Mouse (Mus musculus) hindlimb bud, embryonic 11.5 days (tissue): ENCODE results near the gene Rasgef1b.
A peak's percentile ranks its signal among the peaks of the same experiment; 100 is the strongest.

Experiments
- DNase-seq: peaks from one replicate; pipeline ENCODE4 v3.0.0-alpha.2; 2012; ENCODE audit warnings: low read depth, low spot score; ENCODE audit errors: extremely low spot score

The Rasgef1b gene

GRCm38 (mm10) chr5:99266301-99266700 lies 462.6 kb downstream of the Rasgef1b start:
- no peak for DNase-seq

- DNase-seq = no peak
Measured at GRCm38 (mm10) chr5:99262197-99262920, 466.5 kb downstream of the Rasgef1b start.

DNA sequence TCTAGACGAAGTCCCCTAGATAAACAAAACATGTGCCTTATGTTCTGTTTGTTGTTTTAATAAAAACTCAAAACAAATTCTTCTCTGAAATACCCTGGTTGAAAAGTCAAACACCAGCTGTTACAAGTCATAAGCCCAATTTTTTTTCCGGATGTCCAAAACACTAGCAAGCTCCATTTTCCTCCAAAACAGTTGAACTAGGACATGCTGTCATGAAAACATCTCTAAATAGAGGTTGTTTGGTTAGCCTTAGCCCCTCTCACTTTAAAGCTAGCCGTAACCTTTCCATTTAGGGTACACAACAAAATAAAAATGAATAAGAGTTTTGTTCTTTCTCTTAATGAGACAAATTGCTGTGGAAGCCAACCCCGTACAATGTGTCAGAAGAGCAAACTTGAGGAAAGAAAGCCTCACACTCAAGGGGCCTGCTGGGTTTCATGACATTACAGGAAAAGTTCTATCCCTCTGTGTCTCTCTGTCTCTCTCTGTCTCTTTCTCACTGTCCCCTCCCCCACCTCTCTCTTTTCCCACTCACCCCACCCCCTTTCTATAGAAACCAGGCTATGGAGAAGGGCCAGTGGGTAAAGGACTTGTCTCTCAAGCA lies 467.6 kb downstream of the Rasgef1b start:
- DNase-seq = no peak

- no peak for DNase-seq
Measured at GRCm38 (mm10) chr5:99258003-99258500, 470.8 kb downstream of the Rasgef1b start.

GRCm38 (mm10) chr5:99252203-99253135 lies 476.4 kb downstream of the Rasgef1b start:
- no peak for DNase-seq

DNA sequence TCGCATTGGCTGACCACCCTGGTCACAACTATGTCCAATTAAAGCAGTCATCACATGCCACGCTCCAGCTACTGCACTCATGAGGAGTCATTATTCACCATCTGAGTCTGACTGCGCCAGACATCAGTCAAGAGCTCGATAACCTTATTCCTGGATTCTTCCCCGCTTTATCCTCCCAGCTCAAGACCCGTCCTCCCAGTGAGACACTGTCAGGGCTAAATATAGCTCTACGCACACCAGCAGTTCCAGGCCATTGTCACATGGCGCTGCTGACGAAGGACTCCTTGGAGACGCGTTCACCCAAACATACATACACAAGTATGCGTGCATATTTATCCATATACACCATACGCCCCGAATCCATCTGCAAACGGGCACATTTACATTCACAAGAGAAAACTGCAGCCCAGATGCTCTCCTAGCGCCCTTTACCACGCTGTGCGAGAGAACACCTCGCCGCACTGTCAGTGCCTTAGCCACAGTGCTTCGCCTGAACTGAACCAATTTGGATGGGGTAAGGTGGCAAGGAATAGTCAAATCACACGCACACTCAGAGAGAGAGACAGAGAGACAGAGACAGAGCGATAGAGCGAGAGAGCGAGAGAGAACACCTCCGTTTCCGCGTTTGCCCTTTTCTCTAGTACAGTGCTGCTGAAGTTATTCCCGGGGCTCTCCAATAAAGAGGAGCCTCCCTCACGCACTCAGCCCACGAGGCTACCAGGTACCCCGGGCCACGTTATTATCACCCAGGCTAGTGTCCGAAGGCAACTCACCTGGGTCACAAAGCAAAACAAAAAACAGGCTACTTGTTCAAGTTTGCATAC lies 477.3 kb downstream of the Rasgef1b start:
- no peak for DNase-seq

DNA sequence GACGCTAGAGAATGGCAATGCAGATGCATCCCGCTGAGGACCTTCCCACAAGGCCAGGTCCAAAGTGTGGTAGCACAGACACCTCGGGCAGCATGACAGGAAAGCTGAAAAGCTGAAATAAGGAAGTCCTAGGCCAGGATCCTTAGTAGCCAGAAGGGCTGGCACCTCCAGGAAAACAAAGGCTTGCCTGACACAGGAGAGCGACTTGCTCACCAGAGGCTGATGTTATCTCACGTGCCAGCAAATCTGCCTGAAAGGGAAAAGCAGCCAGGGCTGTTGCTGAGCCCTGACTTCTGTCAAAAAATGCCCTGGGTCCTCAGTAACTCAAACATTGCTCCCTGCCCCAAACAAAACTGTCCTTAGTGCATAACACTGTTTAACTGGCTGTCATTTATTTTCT lies 478.0 kb downstream of the Rasgef1b start:
- DNase-seq = no peak

DNA sequence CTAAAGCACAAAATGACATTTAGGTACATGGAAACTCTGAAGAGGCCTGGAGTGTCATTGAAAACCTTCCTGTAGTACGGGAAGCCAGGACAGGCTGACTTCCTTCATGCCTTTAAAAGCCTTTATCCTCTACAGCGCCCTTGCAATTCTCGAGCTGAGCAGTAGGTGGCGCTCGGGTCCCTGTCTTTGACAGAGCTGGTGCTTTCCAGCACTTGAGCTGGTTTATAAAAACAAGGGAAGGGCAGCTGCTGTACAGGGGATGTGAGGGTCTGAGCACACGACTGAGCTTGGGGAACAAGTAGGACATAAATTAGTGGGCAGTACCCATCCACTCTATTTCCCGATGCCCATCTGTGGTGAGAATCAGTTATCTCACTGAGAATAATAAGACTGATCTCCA lies 480.4 kb downstream of the Rasgef1b start:
- DNase-seq = peak; percentile 87

- DNase-seq = no peak
Measured at GRCm38 (mm10) chr5:99247915-99248314, 480.9 kb downstream of the Rasgef1b start.

- no peak for DNase-seq
Measured at GRCm38 (mm10) chr5:99247441-99247840, 481.4 kb downstream of the Rasgef1b start.

DNA sequence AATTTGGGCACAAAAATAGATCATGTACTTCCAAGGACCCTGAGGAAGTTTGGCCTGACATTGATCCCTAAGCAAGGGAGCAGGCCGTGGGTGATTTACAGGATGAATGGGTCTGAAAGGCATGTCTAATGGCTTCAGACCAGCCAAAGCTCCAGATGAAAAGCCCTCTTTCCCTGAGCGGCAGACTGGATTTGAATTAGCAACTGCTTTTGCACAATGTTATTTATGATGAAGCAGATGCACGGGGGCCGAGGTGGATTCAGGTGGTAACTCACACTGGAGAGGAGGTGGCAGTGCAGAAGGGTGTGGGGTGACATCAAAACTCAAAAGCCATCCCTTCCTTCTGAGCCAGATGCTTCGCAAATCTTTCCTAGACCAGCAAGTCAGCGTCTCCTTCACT lies 481.9 kb downstream of the Rasgef1b start:
- DNase-seq = no peak

DNA sequence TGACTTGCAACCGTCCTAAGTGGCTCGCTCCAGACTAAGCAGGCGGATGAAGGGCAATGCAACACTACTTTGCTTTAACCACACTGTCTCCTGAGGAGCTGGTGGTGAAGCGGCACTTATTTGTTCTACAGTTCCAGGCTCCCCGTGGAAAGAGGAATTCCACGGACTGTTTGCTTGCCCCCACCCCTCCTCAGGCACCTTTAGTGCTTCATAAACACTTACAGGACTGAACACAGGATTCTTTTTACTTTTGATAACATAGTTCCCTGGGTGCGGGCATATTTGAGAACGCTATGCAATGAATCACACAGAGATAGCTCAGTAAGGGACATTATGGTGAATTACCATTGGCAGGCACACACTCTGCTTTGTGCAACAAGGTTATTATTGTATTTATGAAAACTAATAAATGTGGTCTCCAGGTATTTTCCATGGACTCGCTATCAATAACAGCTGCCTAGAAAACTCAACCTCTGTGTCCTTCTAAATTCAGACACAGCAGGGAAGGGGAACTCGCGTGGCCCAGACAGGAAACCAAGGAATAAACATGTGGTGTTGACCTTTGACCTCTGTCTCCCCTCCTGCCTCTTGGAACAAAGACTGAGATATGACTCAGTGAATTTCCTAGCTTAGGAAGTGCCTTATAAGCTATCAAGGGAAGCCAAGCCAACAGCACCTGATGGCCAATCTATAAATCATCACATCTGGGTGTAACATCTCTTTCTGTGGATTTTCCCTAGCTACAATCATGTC lies 486.7 kb downstream of the Rasgef1b start:
- DNase-seq = no peak

DNA sequence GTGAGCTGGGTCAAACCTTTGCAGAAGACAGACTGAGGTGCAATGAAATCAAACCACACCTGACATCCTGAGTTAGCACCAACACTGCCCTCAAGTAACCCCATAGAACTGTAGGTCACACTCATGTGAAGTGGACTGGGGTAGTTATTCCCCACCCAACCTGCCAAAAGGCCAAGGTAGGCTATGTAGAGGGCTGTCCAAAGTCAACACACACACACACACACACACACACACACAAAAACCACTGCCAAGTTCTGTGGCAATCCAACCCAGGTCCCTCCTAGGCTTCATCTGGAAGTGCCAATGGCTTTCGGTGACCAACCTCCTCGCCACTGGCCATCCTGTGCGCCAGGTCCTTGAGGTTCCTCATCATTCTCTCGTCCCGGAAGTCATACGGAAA lies 488.4 kb downstream of the Rasgef1b start:
- DNase-seq = no peak

DNA sequence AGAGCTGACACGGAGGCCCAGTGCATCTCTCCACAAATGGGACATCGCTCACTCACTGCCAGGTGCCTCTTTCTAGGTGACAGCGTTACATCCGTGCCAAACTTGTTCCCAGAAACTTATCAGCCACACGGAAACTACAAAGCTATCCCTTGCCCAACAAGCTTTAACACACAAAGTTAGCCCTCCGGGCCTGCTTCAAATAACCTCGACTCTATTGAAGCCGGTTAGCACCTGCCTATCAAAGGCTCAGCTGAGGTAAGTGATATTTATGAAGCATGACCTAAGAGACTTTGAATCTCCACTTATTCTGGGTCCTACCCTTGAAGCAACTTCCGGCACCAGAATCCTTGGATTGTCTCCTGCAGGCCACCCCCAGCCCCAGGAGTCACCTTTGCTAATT lies 489.2 kb downstream of the Rasgef1b start:
- DNase-seq = no peak

DNA sequence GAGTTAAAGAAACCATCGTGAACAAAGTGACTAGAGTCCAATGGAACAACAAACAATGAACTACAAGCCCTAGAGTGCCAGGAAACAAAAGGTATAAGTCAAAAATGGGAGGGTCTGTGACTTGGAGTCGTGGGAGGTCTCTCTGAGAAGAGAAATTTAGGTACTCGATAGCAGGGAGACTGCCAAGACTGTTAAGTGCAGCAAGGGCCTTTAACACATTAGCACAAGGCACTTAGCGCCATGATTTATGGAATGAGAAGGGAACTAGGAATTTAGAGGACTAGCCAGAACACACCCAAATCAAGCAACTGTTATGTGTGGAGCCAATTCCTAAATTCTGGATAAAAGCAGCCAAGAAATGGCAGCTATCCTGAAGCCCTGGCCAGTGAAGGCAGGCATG lies 490.7 kb downstream of the Rasgef1b start:
- DNase-seq = no peak

GRCm38 (mm10) chr5:99236888-99237752 lies 491.7 kb downstream of the Rasgef1b start:
- no peak for DNase-seq

DNA sequence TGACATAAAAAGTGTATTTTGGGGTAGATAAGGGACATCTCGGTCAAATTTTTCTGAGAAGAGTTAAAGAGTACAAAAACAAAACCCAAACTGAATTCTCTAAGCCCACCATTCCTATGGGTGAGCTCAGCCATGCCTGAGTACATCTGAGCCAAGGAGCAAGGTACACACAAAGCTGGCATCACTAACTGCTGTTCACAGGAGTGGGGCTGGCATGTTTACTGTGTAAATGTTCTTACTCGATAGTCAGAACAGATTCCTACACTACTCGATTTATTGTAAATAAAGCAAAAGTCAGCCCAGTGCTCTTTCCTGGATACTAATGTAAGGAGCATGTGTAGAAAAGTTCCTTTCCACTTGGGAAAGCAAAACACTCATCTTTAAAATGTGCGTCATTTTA lies 492.4 kb downstream of the Rasgef1b start:
- DNase-seq = no peak

- no peak for DNase-seq
Measured at GRCm38 (mm10) chr5:99234275-99234674, 494.6 kb downstream of the Rasgef1b start.

DNA sequence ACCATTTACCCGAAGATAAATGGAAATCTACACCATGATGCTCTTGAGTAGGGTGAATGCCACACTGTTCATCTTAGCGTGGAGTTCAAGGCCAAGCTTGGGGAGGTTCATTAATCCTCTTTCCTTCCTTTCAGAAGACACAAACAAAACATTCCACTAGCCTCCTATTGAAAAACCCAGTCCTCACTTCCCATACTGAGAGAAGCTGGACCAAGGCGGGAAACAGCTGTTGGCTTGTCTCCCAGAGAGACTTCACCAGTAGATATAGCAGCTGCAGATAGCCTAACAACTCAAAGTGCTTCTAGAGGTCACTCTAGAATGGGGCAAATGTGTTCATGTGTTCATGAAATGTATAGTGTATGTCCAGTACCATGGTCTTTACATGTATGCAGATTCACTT lies 495.7 kb downstream of the Rasgef1b start:
- no peak for DNase-seq
